Mouse (Mus musculus): Measurements from ENCODE around the gene Rrp1.

GRCm38 (mm10) chr10:78366195-78366834 is 46.5 kb downstream of the Rrp1 start:
- TF ChIP-seq CTCF (IDR thresholded peaks at IDR 0.05; ENCODE audit: extremely low read depth, insufficient read length, insufficient replicate concordance, low read depth, low read length) (no peak), POLR2A (IDR thresholded peaks at IDR 0.05; ENCODE audit: low read depth, low read length) (no peak)
